Mouse (Mus musculus): ENCODE results near the gene Slc4a1. TPM values are rescaled to one million over a fixed set of nuclear protein-coding genes. Genes with fewer than 3 reads are reported as not detected.

Slc4a1 gene
- polyA plus RNA-seq, 1 experiment from 2014 or later: 4.2 TPM

DNA sequence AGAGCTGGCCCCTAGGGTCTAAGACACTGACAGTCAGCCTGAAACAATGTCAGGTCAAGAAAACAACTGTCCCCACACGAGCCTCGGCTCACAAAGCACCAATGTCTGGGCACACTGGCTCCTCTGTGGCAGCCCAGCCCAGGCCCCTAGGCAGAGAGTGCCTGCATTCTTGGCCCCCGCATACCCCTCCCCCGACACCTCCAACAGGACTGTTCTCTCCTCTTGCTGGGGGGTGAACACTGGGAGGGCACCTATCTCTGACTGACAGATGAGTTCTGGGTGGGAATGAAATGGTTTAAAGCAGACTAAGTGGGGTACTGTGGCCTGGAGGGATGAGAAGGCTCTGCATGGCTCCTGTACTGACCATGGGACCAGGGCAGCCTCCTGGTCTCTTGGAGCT is 304 bp downstream of the Slc4a1 start:
- H3K9ac ChIP-seq (replicated peaks; ENCODE audit: low read depth, low read length): no peak overlapping the region
- WGBS: 51% methylated on average over 4 of the region's 4 CpGs
- no peaks in the 10 kb centered on the region for H3K4me1 ChIP-seq (ENCODE audit: control insufficient read depth, insufficient read depth, low read length)
- H3K27ac ChIP-seq (ENCODE audit: low read length): no peak overlapping the region
- no peaks in the 10 kb centered on the region for H3K36me3 ChIP-seq (ENCODE audit: control insufficient read depth, insufficient read depth, low read length)
- no peaks in the 10 kb centered on the region for H3K9me3 ChIP-seq (ENCODE audit: control insufficient read depth, low read depth, low read length)
- no peak for ATAC-seq (ENCODE audit: insufficient number of reproducible peaks, insufficient read depth, low FRiP score, low read depth)
- H3K4me3 ChIP-seq (ENCODE audit: low read depth, low read length): no peak overlapping the region
- no peak overlapping the region for H3K4me2 ChIP-seq (replicated peaks; ENCODE audit: low read depth, low read length)
- no peaks in the 10 kb centered on the region for H3K27me3 ChIP-seq (ENCODE audit: control insufficient read depth, insufficient read depth, low read length)

DNA sequence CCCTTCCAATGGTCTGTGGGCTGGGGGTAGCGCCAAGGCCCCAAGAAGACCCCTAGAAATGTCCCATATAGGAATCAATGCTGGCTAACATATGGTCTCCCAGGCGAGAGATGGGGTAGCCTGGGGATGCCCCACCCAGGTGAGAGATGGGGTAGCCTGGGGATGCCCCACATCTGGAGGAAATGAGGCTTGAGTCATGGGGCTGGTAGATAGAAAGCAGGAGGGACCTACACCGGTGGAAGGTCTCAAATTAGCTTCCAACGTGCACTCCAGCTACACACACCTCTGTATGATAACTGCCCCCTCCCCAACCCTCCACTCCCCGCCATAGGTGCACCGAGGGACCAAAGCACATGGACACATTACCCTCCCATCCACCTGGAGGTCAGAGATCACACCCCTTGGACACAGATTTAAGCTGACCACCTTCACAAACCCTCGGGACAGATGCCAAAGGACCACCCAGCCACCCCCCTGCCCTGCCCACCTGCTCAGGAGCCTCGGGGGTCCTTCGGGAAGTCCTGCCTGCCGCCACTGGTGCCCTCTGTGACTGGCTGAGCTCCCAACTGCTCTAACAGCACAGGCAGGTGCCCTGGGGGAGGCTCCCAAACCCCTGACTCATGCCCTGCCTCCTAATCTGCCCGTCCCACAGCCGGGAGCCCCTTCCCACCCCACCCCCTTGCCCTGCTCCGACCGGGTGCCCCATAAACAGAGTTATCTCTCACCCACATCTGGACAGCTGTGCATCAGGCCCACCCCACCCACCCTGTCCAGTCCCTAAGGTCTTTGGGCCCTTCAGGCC is 1.2 kb downstream of the Slc4a1 start:
- Histone ChIP-seq H3K9me3 (ENCODE audit: control insufficient read depth, low read depth, low read length) (no peaks in the 10 kb centered on the region), H3K36me3 (ENCODE audit: control insufficient read depth, insufficient read depth, low read length) (no peaks in the 10 kb centered on the region), H3K27ac (ENCODE audit: low read length) (no peak overlapping the region), H3K4me2 (replicated peaks; ENCODE audit: low read depth, low read length) (no peak overlapping the region), H3K27me3 (ENCODE audit: control insufficient read depth, insufficient read depth, low read length) (no peaks in the 10 kb centered on the region), H3K9ac (replicated peaks; ENCODE audit: low read depth, low read length) (no peak overlapping the region), H3K4me1 (ENCODE audit: control insufficient read depth, insufficient read depth, low read length) (no peaks in the 10 kb centered on the region), H3K4me3 (ENCODE audit: low read depth, low read length) (no peak overlapping the region)
- 70% methylated on average over 14 of the region's 14 CpGs for WGBS
- peak; percentile 80; the same call in 1 of the 2 replicates for ATAC-seq (ENCODE audit: insufficient number of reproducible peaks, insufficient read depth, low FRiP score, low read depth)

DNA sequence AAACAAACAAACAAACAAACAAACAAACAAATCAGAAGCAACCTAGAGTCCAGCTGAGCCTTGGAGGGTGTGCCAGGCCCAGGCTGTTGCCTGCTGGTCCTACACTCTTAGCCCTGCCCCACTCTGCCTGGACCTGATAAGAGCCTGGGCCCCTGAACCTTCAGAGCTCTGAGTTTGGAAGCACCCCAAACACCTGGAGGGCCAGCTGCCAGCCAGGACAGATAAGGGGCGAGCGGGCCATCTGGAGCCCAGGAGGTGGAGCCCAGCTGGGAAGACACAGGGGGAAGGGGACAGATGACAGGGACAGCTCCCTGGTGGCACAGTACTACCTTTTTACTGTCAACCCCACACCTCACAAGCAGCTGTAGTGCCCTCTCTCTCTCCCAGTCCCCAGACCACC is 2.4 kb downstream of the Slc4a1 start:
- 21% methylated on average over 2 of the region's 2 CpGs for WGBS
- no peak overlapping the region for H3K4me3 ChIP-seq (ENCODE audit: low read depth, low read length)
- no peaks in the 10 kb centered on the region for H3K36me3 ChIP-seq (ENCODE audit: control insufficient read depth, insufficient read depth, low read length)
- ATAC-seq (ENCODE audit: insufficient number of reproducible peaks, insufficient read depth, low FRiP score, low read depth): peak; percentile 74; the same call in 1 of the 2 replicates
- no peak overlapping the region for H3K27ac ChIP-seq (ENCODE audit: low read length)
- H3K27me3 ChIP-seq (ENCODE audit: control insufficient read depth, insufficient read depth, low read length): no peaks in the 10 kb centered on the region
- H3K4me1 ChIP-seq (ENCODE audit: control insufficient read depth, insufficient read depth, low read length): no peaks in the 10 kb centered on the region
- H3K9ac ChIP-seq (replicated peaks; ENCODE audit: low read depth, low read length): no peak overlapping the region
- no peak overlapping the region for H3K4me2 ChIP-seq (replicated peaks; ENCODE audit: low read depth, low read length)
- no peaks in the 10 kb centered on the region for H3K9me3 ChIP-seq (ENCODE audit: control insufficient read depth, low read depth, low read length)

DNA sequence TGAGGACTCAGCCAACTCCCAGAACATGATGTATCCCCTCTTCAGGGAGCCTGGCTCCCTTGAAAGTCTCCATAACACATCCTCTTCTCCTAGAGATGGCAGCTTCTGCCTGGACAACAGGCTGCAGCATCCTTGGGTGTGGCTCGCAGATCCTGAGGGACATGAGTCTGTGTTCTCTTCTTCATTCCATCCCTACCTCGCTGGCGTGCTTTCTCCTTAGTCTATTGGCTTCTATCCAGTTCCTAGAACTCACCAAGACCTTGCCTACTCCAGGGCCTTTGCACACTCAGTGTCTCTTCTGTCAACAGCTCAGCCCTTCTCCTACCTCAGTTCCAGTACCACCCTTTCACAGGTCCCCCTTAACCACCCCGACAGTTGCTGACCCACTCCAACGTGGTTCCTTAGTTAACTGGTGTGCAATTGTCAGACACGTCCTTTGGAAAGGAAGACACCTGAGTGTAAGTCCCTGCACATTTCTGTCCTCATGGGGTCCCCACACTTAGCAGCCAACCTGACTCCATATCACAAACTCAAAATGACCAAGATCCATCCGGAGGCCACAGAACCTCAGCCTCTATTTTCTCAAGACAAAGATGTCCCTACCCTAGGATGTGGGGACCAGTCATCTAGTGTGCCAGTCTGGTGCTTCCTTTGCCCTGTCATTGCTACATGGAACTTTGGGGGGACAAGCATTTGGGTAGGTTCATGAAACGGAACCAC is 4.1 kb downstream of the Slc4a1 start:
- Histone ChIP-seq H3K27ac (ENCODE audit: low read length) (no peak overlapping the region), H3K4me3 (ENCODE audit: low read depth, low read length) (no peak overlapping the region), H3K9me3 (ENCODE audit: control insufficient read depth, low read depth, low read length) (no peaks in the 10 kb centered on the region), H3K4me2 (replicated peaks; ENCODE audit: low read depth, low read length) (no peak overlapping the region), H3K9ac (replicated peaks; ENCODE audit: low read depth, low read length) (no peak overlapping the region), H3K36me3 (ENCODE audit: control insufficient read depth, insufficient read depth, low read length) (no peaks in the 10 kb centered on the region), H3K4me1 (ENCODE audit: control insufficient read depth, insufficient read depth, low read length) (no peaks in the 10 kb centered on the region), H3K27me3 (ENCODE audit: control insufficient read depth, insufficient read depth, low read length) (no peaks in the 10 kb centered on the region)
- ATAC-seq (ENCODE audit: insufficient number of reproducible peaks, insufficient read depth, low FRiP score, low read depth): no peak
- WGBS: 80% methylated on average over 8 of the region's 8 CpGs

DNA sequence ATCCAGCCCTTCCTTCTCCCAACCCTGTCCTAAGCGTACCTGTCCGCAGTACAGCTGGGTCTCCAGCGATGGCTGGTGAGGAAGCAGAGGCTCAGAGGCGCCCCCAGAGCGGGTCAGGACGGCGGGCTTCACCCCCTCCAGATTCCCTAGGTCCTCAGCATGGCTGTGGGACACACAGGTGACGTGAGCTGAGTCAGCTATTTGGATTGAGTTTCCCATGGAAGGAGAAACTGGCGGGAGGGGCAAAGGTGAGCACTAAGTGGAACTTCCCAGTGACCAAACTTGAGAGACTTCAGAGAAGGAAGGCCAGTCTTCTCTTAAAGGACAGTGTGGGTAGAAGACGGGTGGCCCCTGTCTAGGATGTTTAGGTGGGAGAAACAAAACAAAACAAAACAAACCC is 7.6 kb downstream of the Slc4a1 start:
- Histone ChIP-seq H3K9me3 (ENCODE audit: control insufficient read depth, low read depth, low read length) (no peaks in the 10 kb centered on the region), H3K4me1 (ENCODE audit: control insufficient read depth, insufficient read depth, low read length) (no peaks in the 10 kb centered on the region), H3K27ac (ENCODE audit: low read length) (no peak overlapping the region), H3K4me2 (replicated peaks; ENCODE audit: low read depth, low read length) (no peak overlapping the region), H3K36me3 (ENCODE audit: control insufficient read depth, insufficient read depth, low read length) (no peaks in the 10 kb centered on the region), H3K9ac (replicated peaks; ENCODE audit: low read depth, low read length) (no peak overlapping the region), H3K27me3 (ENCODE audit: control insufficient read depth, insufficient read depth, low read length) (no peaks in the 10 kb centered on the region), H3K4me3 (ENCODE audit: low read depth, low read length) (no peak overlapping the region)
- no peak for ATAC-seq (ENCODE audit: insufficient number of reproducible peaks, insufficient read depth, low FRiP score, low read depth)
- 64% methylated on average over 10 of the region's 10 CpGs for whole genome bisulfite sequencing

DNA sequence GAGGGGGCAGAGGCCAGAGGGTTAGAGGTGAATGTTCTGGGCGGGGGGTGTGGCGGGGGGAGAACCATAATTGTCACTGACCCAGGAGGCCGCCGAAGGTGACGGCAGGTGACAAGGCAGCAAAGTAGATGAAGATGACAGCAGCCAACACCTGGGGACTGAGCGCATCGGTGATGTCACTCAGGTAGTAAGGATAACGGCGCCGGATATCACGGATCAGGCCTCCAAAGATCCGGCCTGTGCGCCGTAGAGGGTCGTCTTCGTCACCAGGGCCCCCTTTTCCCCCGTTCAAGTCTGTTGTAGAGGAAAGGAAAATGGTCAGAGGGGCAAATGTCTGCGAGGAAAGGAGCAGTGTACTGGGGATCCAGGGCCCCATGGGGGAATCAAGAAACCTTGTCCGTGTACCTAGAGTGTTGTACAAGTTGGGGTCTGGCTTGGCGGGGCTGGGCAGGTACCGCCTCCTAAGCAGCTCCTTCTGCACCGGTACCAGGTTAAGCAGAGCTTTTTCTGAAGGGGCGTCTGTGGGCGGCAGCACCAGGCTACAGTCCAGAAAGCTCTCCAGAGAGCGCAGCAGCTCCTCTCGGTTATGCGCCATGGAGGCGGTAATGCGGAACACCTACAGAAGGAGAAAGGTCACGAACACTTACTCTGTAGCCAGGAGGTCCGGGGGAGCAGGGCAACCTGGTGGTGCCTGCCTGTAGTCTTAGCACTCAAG is 9.2 kb downstream of the Slc4a1 start:
- Histone ChIP-seq H3K27ac (ENCODE audit: low read length) (no peak overlapping the region), H3K27me3 (ENCODE audit: control insufficient read depth, insufficient read depth, low read length) (no peaks in the 10 kb centered on the region), H3K4me2 (replicated peaks; ENCODE audit: low read depth, low read length) (no peak overlapping the region), H3K4me1 (ENCODE audit: control insufficient read depth, insufficient read depth, low read length) (no peaks in the 10 kb centered on the region), H3K4me3 (ENCODE audit: low read depth, low read length) (no peak overlapping the region), H3K9me3 (ENCODE audit: control insufficient read depth, low read depth, low read length) (no peaks in the 10 kb centered on the region), H3K9ac (replicated peaks; ENCODE audit: low read depth, low read length) (no peak overlapping the region), H3K36me3 (ENCODE audit: control insufficient read depth, insufficient read depth, low read length) (no peaks in the 10 kb centered on the region)
- WGBS: 59% methylated on average over 31 of the region's 31 CpGs
- no peak for ATAC-seq (ENCODE audit: insufficient number of reproducible peaks, insufficient read depth, low FRiP score, low read depth)

DNA sequence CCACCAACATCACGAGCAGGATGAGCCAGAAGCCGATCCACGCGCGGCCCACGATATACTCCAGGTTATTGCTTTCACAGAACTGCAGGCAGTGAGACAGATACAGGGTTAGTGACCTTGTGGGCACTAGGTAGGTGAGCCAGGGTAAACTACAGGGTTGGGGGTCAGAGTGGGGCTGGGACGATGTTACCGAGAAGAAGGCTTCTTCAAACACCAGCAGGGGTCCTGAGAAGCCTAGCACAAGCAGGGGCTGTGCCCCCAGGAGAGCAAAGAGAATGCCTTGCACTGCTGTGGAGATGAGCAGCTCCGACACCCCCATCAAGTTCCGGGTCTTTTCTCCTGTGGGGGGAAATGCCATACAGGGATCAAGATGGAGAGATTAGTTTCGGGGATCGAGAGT is 9.8 kb downstream of the Slc4a1 start:
- Histone ChIP-seq H3K27ac (ENCODE audit: low read length) (no peak overlapping the region), H3K9ac (replicated peaks; ENCODE audit: low read depth, low read length) (no peak overlapping the region), H3K4me1 (ENCODE audit: control insufficient read depth, insufficient read depth, low read length) (no peaks in the 10 kb centered on the region), H3K4me2 (replicated peaks; ENCODE audit: low read depth, low read length) (no peak overlapping the region), H3K36me3 (ENCODE audit: control insufficient read depth, insufficient read depth, low read length) (no peaks in the 10 kb centered on the region), H3K4me3 (ENCODE audit: low read depth, low read length) (no peak overlapping the region), H3K27me3 (ENCODE audit: control insufficient read depth, insufficient read depth, low read length) (no peaks in the 10 kb centered on the region), H3K9me3 (ENCODE audit: control insufficient read depth, low read depth, low read length) (no peaks in the 10 kb centered on the region)
- WGBS: 78% methylated on average over 12 of the region's 12 CpGs
- no peak for ATAC-seq (ENCODE audit: insufficient number of reproducible peaks, insufficient read depth, low FRiP score, low read depth)

DNA sequence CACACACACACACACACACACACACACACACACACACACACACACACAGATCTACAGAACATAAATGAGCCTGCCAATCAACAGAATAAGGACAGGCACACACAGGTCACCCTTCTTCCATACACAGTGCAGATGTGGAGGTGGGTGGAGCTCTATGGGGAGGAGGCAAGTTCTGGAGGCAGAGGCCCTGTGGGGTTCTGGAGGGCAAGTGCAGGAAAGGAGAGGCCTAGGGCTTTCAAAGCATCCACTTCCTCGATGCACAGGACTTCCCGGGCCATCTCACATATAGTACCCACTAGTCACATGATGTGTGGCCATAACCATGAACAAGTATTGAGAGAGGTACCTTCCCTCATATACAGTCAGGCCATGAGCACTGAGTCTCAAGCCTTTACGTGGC is 10.5 kb downstream of the Slc4a1 start:
- no peak overlapping the region for H3K27ac ChIP-seq (ENCODE audit: low read length)
- WGBS: 92% methylated on average over 3 of the region's 3 CpGs
- no peaks in the 10 kb centered on the region for H3K4me1 ChIP-seq (ENCODE audit: control insufficient read depth, insufficient read depth, low read length)
- no peak overlapping the region for H3K4me2 ChIP-seq (replicated peaks; ENCODE audit: low read depth, low read length)
- no peak for ATAC-seq (ENCODE audit: insufficient number of reproducible peaks, insufficient read depth, low FRiP score, low read depth)
- no peaks in the 10 kb centered on the region for H3K36me3 ChIP-seq (ENCODE audit: control insufficient read depth, insufficient read depth, low read length)
- H3K9ac ChIP-seq (replicated peaks; ENCODE audit: low read depth, low read length): no peak overlapping the region
- H3K27me3 ChIP-seq (ENCODE audit: control insufficient read depth, insufficient read depth, low read length): no peaks in the 10 kb centered on the region
- H3K9me3 ChIP-seq (ENCODE audit: control insufficient read depth, low read depth, low read length): no peaks in the 10 kb centered on the region
- H3K4me3 ChIP-seq (ENCODE audit: low read depth, low read length): no peak overlapping the region

Measured in stomach, embryonic 14.5 days (tissue).